Mouse (Mus musculus) kidney, embryonic 14.5 days (tissue): Measurements from ENCODE around the gene Olfr1359. TPM values are rescaled to one million over a fixed set of nuclear protein-coding genes. Genes with fewer than 3 reads are reported as not detected.
A peak's percentile ranks its signal among the peaks of the same experiment; 100 is the strongest.
"Not testable (repeated sequence)": the region's sequence is repeated elsewhere in the genome, so short reads cannot be mapped to it uniquely, and the experiment has no call there.

Experiments
- ATAC-seq: fragments of 200-750 bp; cut with Nextera tagmentation; 2 replicates; pipeline ENCODE4 v1.8.0; 2017; ENCODE audit warnings: moderate number of reproducible peaks, mild to moderate bottlenecking, moderate TSS enrichment, moderate library complexity; ENCODE audit not compliant: low FRiP score, low TSS enrichment
- H3K27ac ChIP-seq: fragments of 300-500 bp; sonication (generic); 2 replicates; pipeline ENCODE4 v1.5.1; 2014; ENCODE audit warnings: low read depth, mild to moderate bottlenecking, low read length, moderate library complexity, mixed read lengths
- H3K27me3 ChIP-seq: fragments of 300-500 bp; sonication (generic); 2 replicates; pipeline ENCODE4 v1.6.1; 2014; ENCODE audit warnings: mild to moderate bottlenecking, low read length; ENCODE audit not compliant: control insufficient read depth, insufficient read depth
- H3K36me3 ChIP-seq: fragments of 300-500 bp; sonication (generic); 2 replicates; pipeline ENCODE4 v1.6.1; 2014; ENCODE audit warnings: low read length, mixed read lengths; ENCODE audit not compliant: control insufficient read depth, insufficient read depth
- H3K4me1 ChIP-seq: fragments of 300-500 bp; sonication (generic); 2 replicates; pipeline ENCODE4 v1.6.1; 2014; ENCODE audit warnings: low read length, mixed read lengths; ENCODE audit not compliant: control insufficient read depth, insufficient read depth
- H3K4me2 ChIP-seq: fragments of 300-500 bp; sonication (generic); replicated peaks from 2 replicates; pipeline ENCODE4 v1.6.1; 2014; ENCODE audit warnings: low read depth, mild to moderate bottlenecking, low read length
- H3K4me3 ChIP-seq: fragments of 300-500 bp; sonication (generic); 2 replicates; pipeline ENCODE4 v1.5.1; 2014; ENCODE audit warnings: mild to moderate bottlenecking, low read length
- H3K9ac ChIP-seq: fragments of 300-500 bp; sonication (generic); 2 replicates; pipeline ENCODE4 v1.6.1; 2014; ENCODE audit warnings: low read depth, mild to moderate bottlenecking, low read length, moderate library complexity
- H3K9me3 ChIP-seq: fragments of 300-500 bp; sonication (generic); 2 replicates; pipeline ENCODE4 v1.6.1; 2016; ENCODE audit warnings: low read length; ENCODE audit not compliant: control insufficient read depth
- WGBS: fragments of 180-500 bp; shearing (Covaris S2); extraction: QIAGEN DNeasy Blood & Tissue Kit; methylation state at CpG from one replicate; pipeline ENCODE4 v1.1.7; 2014; 5-methylcytosine and 5-hydroxymethylcytosine counted together
- polyA plus RNA-seq: library from polyadenylated mRNA; unstranded; fragments of >200 nt; fragmentation: Nextera tagmentation; extraction: Ambion mirVana; gene quantifications from 2 replicates; pipeline ENCODE4 v1.2.1, GENCODE M21; 2014

Olfr1359 gene
- polyA plus RNA-seq, 1 experiment from 2014 or later, result not detected

DNA sequence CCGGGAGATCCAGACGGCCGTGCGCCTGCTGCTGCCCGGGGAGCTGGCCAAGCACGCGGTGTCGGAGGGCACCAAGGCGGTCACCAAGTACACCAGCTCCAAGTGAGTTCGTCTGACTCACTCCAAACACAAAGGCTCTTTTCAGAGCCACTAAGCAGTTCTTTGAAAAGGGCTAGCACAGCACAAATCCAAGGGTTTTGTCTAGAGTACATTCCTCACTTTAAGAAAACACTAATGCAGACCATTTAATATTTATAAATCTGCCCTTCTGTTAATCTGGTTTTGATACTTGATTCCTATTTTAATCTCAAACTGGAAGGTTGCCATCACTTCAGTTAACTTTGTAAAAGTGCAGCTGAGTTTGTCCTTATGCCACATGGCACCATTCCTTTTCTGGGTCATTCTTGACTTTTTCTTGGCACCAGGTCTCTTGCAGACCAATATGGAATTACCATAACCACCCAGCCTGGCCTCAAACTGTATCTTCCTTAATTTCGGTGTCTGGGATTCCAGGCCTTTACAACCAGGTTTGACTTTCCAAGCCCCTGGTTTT is 24.5 kb downstream of the Olfr1359 start:
- 2% methylated on average over 11 of the region's 11 CpGs for WGBS
- 0 out of 2 replicates have a peak, but pooled peaks have one; percentile 3 for ATAC-seq

DNA sequence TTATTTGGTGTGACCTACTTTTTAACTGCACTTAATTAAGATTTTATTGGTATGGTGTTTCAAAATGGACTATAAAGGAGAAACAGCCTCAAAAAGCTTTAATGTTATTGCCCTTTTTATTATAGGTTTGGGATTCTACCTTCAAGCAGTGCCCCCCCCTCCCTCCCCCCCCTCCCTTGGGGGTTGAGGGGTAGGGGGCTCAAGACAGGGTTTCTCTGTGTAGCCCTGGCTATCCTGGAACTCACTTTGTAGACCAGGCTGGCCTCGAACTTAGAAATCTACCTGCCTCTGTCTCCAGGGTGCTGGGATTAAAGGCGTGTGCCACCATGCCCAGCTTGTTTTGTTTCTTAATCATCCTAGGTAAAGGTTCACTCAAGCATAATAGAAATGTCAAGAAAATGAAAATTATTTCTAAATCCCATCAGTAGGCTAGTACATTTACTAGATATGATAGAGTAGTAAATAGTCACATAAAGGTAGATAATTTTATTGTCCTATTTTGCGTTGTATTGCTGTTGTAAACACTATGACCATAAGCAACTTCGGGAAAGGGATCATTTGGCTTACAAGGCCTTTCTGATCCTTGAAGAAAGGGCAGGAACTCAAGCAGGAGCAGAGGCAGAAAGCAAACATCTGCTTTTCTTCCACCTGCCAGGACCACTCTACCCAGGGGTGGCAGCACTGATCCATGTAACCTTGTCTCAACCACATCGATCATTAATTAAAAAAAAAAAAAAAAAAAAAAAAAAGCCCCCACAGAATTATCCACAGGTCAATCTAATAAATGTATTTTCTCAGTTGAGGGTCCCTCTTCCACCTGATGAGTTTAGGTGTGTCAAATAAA is 25.3 kb downstream of the Olfr1359 start:
- 27% methylated on average over 5 of the region's 5 CpGs for WGBS
- Histone ChIP-seq H3K4me1 (peaks cover 15% of the 10 kb centered on the region; the same call in 1 of the 2 replicates), H3K4me3 (no peak overlapping the region), H3K9ac (peak overlapping the region; percentile 66; the same call in 1 of the 2 replicates), H3K4me2 (peak overlapping the region; percentile 36), H3K9me3 (no peaks in the 10 kb centered on the region), H3K27ac (peak overlapping the region; percentile 57; the same call in 1 of the 2 replicates), H3K36me3 (no peaks in the 10 kb centered on the region), H3K27me3 (no peaks in the 10 kb centered on the region)
- ATAC-seq, result no peak

More for the DNA sequence above, 24.5 kb downstream of the Olfr1359 start:
- no peaks in the 10 kb centered on the region for H3K36me3 ChIP-seq
- H3K27me3 ChIP-seq, result no peaks in the 10 kb centered on the region
- peaks cover 13% of the 10 kb centered on the region; the same call in 1 of the 2 replicates for H3K4me1 ChIP-seq
- peak overlapping the region; percentile 36 for H3K4me2 ChIP-seq
- H3K4me3 ChIP-seq, result peak overlapping the region; percentile 24; the same call in 1 of the 2 replicates
- H3K9me3 ChIP-seq, result no peaks in the 10 kb centered on the region
- peak overlapping the region; percentile 66 for H3K9ac ChIP-seq
- H3K27ac ChIP-seq, result peak overlapping the region; percentile 89

DNA sequence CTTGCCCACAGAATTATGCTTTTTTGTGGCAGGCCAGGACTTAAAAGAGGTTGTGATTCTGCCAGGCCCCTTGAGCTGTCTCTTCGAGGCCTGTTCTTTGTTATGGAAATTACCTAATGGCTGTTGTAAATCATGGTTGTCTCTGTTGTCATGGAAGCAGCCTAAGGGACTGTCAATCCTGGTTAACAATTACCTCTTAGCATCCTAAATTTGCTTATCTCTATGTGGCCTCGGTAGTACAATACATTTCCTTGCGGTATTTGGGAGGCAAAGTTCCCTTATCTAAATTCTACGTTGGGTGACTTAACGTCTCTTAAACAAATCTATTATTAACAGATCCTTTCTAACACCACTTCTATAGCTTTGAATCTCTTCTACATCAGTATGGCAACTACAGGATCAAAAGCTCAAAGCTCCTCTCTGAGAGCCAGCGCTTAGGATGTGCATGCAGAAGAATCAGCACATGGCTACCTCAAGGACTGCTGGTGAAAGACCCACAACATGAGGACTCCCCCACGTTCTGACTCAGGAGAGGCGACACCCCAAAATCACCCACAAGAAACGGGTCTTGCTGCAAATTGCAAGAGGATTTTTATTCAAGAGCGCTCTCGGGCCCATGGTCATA is 30.1 kb downstream of the Olfr1359 start:
- H3K36me3 ChIP-seq, result no peaks in the 10 kb centered on the region
- 32% methylated on average over 9 of the region's 11 CpGs for WGBS
- no peak overlapping the region for H3K27ac ChIP-seq
- no peak for ATAC-seq
- no peak overlapping the region for H3K9ac ChIP-seq
- 0 out of 2 replicates have a peak, but pooled peaks cover 2% of the 10 kb centered on the region for H3K4me1 ChIP-seq
- H3K4me3 ChIP-seq, result no peak overlapping the region
- no peak overlapping the region for H3K4me2 ChIP-seq
- H3K9me3 ChIP-seq, result no peaks in the 10 kb centered on the region
- H3K27me3 ChIP-seq, result no peaks in the 10 kb centered on the region

DNA sequence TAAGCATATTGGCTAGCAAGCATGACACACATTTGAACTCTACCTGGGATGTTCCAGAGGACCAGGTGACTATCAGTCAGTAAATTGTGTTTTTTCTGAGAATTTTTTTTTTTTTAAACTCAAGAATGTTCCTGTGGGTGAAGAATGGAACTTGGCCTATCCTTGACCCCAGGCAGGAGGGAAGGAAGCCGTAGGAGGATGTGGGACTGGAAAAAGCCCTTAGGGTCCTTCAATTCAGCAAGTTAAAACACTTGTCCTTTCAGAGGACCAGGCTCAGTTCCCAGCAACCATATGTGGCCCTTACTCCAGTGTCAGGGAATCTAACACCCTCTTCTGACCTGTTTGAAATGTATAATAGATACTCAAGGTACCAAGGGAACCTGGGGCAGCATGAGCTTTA is 31.6 kb downstream of the Olfr1359 start:
- H3K27me3 ChIP-seq, result no peaks in the 10 kb centered on the region
- no peak overlapping the region for H3K4me3 ChIP-seq
- no peak overlapping the region for H3K27ac ChIP-seq
- H3K9ac ChIP-seq, result no peak overlapping the region
- 39% methylated on average over 1 of the region's 1 CpGs for WGBS
- H3K36me3 ChIP-seq, result no peaks in the 10 kb centered on the region
- H3K9me3 ChIP-seq, result no peaks in the 10 kb centered on the region
- ATAC-seq, result no peak
- H3K4me2 ChIP-seq, result no peak overlapping the region
- H3K4me1 ChIP-seq, result 0 out of 2 replicates have a peak, but pooled peaks cover 2% of the 10 kb centered on the region

DNA sequence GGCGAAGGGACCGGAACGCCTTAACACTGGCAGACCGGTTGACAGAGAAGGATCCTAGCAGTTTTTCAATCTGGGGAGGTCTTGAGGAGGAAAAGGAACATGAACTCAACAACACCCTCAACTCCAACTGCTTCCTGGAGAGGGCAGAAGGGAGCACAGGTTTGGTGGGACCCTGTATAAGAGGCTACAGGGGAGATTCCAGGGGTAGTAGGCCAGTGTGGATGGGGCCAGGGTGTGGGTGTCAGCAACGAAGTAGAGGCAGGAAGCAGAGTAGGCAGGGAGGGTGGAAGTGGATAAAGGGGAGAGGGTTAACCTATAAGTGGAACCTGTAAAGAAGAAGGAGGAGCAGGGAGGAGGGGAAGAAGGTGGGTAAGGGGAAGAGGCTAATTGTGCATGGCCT is 35.6 kb downstream of the Olfr1359 start:
- Histone ChIP-seq H3K9ac (no peak overlapping the region), H3K4me1 (no peaks in the 10 kb centered on the region), H3K4me2 (no peak overlapping the region), H3K27ac (peak overlapping the region; percentile 91), H3K9me3 (no peaks in the 10 kb centered on the region), H3K4me3 (no peak overlapping the region), H3K36me3 (no peaks in the 10 kb centered on the region), H3K27me3 (no peaks in the 10 kb centered on the region)
- WGBS, result 64% methylated on average over 5 of the region's 5 CpGs
- ATAC-seq, result peak; percentile 38

DNA sequence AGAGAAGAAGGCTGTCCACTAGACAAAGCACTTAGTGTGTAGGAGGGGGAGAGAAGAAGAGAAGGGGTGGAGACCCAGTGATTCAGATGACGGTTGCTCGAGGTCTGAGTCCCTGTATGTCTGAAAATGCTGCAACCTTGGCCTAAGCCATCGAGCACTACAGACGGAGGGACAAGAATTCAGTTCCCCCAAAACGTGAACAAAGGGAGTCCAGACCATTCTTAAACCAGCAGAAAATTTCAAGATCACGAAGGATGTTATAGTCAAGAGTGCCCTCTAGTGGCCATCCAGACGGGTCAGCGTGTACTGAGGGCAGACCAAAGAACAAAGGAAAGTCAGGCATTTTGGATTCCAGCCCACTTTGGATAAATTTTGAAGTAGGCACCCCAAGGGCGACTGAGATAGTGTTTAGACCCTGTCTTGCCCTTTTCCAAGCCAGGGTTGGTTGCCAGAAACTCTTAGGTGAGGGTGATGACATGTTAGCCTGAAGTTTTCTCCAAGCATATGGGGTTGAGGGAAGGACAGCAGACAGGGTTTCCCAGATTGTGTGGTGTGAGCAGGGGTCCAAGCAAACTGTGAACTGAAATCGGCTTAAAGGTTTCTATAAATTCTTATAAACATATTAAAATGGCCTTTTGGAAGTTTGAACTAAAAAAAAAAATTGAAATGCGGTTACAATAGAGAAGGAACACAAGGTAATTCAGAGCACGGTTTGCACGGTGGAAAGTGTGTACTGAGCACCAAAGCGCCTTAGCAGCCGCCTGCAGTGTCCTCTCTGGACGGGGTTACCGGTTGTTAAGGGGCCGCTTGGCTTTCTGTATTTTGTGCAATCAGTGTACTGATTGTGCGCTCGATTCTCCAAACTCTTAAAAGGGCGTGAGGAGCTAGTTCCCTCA is 36.3 kb downstream of the Olfr1359 start:
- ATAC-seq, result peak; percentile 81
- Histone ChIP-seq H3K4me2 (peak overlapping the region; percentile 44), H3K9me3 (no peaks in the 10 kb centered on the region), H3K4me3 (peak overlapping the region; percentile 58), H3K36me3 (no peaks in the 10 kb centered on the region), H3K27ac (peak overlapping the region; percentile 91), H3K27me3 (no peaks in the 10 kb centered on the region), H3K4me1 (no peaks in the 10 kb centered on the region), H3K9ac (peak overlapping the region; percentile 74)
- WGBS, result under 1% methylated on average over 21 of the region's 21 CpGs

- under 1% methylated on average over 40 of the region's 56 CpGs for WGBS
- H3K36me3 ChIP-seq, H3K9me3 ChIP-seq, H3K27me3 ChIP-seq, H3K4me1 ChIP-seq: not testable (repeated sequence)
- peak within 1 kb of the TSS; percentile 91 for H3K27ac ChIP-seq
- peak within 1 kb of the TSS; percentile 74 for H3K9ac ChIP-seq
- peak; percentile 93 for ATAC-seq
- H3K4me2 ChIP-seq, result peak within 1 kb of the TSS; percentile 44
- H3K4me3 ChIP-seq, result peak within 1 kb of the TSS; percentile 58
These were observed 37.2 kb downstream of the Olfr1359 start, which contains the start of gene Hist1h4j for GRCm38 (mm10) chr13:21734906-21735767. Gene Hist1h4j, plus strand, starts transcription at chr13:21735064.

DNA sequence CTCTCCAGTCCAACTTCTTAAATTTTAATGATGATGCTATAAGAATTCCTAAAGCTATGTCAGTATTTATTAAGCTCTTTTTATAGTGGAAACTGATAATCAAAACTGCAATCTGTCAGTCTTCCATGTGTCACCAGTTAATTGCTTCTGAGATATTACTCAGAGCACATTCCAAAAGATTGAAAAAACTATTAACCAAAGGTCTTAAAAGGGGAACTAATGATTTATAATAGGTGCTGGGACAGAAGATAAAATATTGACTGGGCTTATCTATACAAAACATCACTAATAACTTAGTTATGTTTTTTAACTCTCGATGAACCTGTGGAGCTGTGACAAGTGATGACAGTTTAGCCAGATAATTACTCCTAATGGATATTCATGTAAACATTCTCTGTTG is 47.1 kb downstream of the Olfr1359 start:
- no peak for ATAC-seq
- Histone ChIP-seq H3K9me3 (no peaks in the 10 kb centered on the region), H3K4me3 (no peak overlapping the region), H3K4me1 (peaks cover 6% of the 10 kb centered on the region; the same call in 1 of the 2 replicates), H3K27me3 (no peaks in the 10 kb centered on the region), H3K27ac (no peak overlapping the region), H3K36me3 (no peaks in the 10 kb centered on the region), H3K4me2 (no peak overlapping the region), H3K9ac (no peak overlapping the region)
- 73% methylated on average over 1 of the region's 1 CpGs for WGBS
